ENCODE assay signal across 9 mouse cellular contexts in genomic region chr11:85577816-85578645, GRCm38 (mm10).
A peak's percentile ranks its signal among the peaks of the same experiment; 100 is the strongest.
DNase-seq lines count a peak whose midpoint lies in the region; ATAC-seq and TF ChIP-seq lines count a peak whose summit lies in the region.
"Had no signal": no experiment of that assay in that cellular context is flagged by ENCODE, and none has a peak within 500 bp of the region (broad histone marks: within the 10 kb centered on the region; RNA-seq: fewer than 3 reads in every experiment).

No protein-coding gene starts in this region.

- no peaks in the 10 kb centered on the region for H3K9me3 ChIP-seq in kidney, embryonic 16.5 days (ENCODE audit: low read length)
- H3K9me3 ChIP-seq in embryonic facial prominence, embryonic 10.5 days = no peaks in the 10 kb centered on the region
- H3K9me3 ChIP-seq in hindbrain, embryonic 12.5 days (replicated peaks) = no peaks in the 10 kb centered on the region
- no peaks in the 10 kb centered on the region for H3K9me3 ChIP-seq in midbrain, embryonic 13.5 days
- H3K9me3 ChIP-seq in forebrain, embryonic 16.5 days (ENCODE audit: control insufficient read depth, low read length) = no peaks in the 10 kb centered on the region

- peaks cover 12% of the 10 kb centered on the region for H3K4me1 ChIP-seq in kidney, embryonic 16.5 days (ENCODE audit: insufficient read depth, low read length)
- no peaks in the 10 kb centered on the region for H3K4me1 ChIP-seq in kidney, adult 2 months (ENCODE audit: control insufficient read depth, insufficient read depth, low read length)
- peaks cover 30% of the 10 kb centered on the region for H3K4me1 ChIP-seq in embryonic facial prominence, embryonic 10.5 days
- H3K4me1 ChIP-seq in hindbrain, embryonic 12.5 days = peaks cover 8% of the 10 kb centered on the region
- H3K4me1 ChIP-seq in midbrain, embryonic 13.5 days (replicated peaks) = peaks cover 11% of the 10 kb centered on the region
- no peaks in the 10 kb centered on the region for H3K4me1 ChIP-seq in forebrain, embryonic 16.5 days (replicated peaks; ENCODE audit: control insufficient read depth, insufficient read depth, low read length)

- no peak for TF ChIP-seq POLR2A in kidney, adult 2 months (IDR thresholded peaks at IDR 0.05; ENCODE audit: low read depth, low read length)

- no peak overlapping the region for H3K4me2 ChIP-seq in kidney, embryonic 16.5 days (replicated peaks; ENCODE audit: low read depth, low read length)
- H3K4me2 ChIP-seq in hindbrain, embryonic 12.5 days (replicated peaks) = no peak overlapping the region
- H3K4me2 ChIP-seq in midbrain, embryonic 13.5 days (replicated peaks) = no peak overlapping the region
- H3K4me2 ChIP-seq in forebrain, embryonic 16.5 days (ENCODE audit: low read length) = no peak overlapping the region

- H3K36me3 ChIP-seq in kidney, embryonic 16.5 days (ENCODE audit: insufficient read depth, low read length) = no peaks in the 10 kb centered on the region
- peaks cover 3% of the 10 kb centered on the region for H3K36me3 ChIP-seq in kidney, adult 2 months (ENCODE audit: control insufficient read depth, insufficient read depth, low read length)
- no peaks in the 10 kb centered on the region for H3K36me3 ChIP-seq in embryonic facial prominence, embryonic 10.5 days (replicated peaks)
- no peaks in the 10 kb centered on the region for H3K36me3 ChIP-seq in hindbrain, embryonic 12.5 days
- H3K36me3 ChIP-seq in midbrain, embryonic 13.5 days = no peaks in the 10 kb centered on the region
- no peaks in the 10 kb centered on the region for H3K36me3 ChIP-seq in forebrain, embryonic 16.5 days (ENCODE audit: control insufficient read depth, insufficient read depth)

- no peak for TF ChIP-seq CTCF in kidney, adult 2 months (conservative IDR thresholded peaks at IDR 0.05; ENCODE audit: insufficient read depth, insufficient read length, low read depth, low read length)

- H3K9ac ChIP-seq in kidney, embryonic 16.5 days (replicated peaks; ENCODE audit: low read length) = no peak overlapping the region
- H3K9ac ChIP-seq in hindbrain, embryonic 12.5 days = no peak overlapping the region
- H3K9ac ChIP-seq in midbrain, embryonic 13.5 days (replicated peaks) = 0 out of 2 replicates have a peak overlapping the region, but pooled peaks have one; percentile 12
- H3K9ac ChIP-seq in forebrain, embryonic 16.5 days (replicated peaks; ENCODE audit: low read depth, low read length) = no peak overlapping the region

- 70% methylated on average over 15 of the region's 15 CpGs for WGBS in kidney, embryonic 16.5 days
- WGBS in kidney, adult 2 months = 81% methylated on average over 15 of the region's 15 CpGs
- WGBS in embryonic facial prominence, embryonic 10.5 days = 54% methylated on average over 15 of the region's 15 CpGs
- 62% methylated on average over 15 of the region's 15 CpGs for WGBS in hindbrain, embryonic 12.5 days
- WGBS in midbrain, embryonic 13.5 days = 61% methylated on average over 15 of the region's 15 CpGs
- WGBS in forebrain, embryonic 16.5 days = 44% methylated on average over 15 of the region's 15 CpGs

- no peak for DNase-seq in kidney, adult 2 months
- DNase-seq in embryonic facial prominence, embryonic 10.5 days (ENCODE audit: low spot score) = no peak
- no peak for DNase-seq in spleen, adult 12 weeks (ENCODE audit: low spot score)

- H3K27me3 ChIP-seq in kidney, embryonic 16.5 days (ENCODE audit: insufficient read depth, low read length) = no peaks in the 10 kb centered on the region
- no peaks in the 10 kb centered on the region for H3K27me3 ChIP-seq in kidney, adult 2 months (replicated peaks; ENCODE audit: control insufficient read depth, insufficient read depth, low read length)
- H3K27me3 ChIP-seq in embryonic facial prominence, embryonic 10.5 days (replicated peaks; ENCODE audit: low read depth, poor library complexity, severe bottlenecking) = no peaks in the 10 kb centered on the region
- no peaks in the 10 kb centered on the region for H3K27me3 ChIP-seq in hindbrain, embryonic 12.5 days
- H3K27me3 ChIP-seq in midbrain, embryonic 13.5 days = no peaks in the 10 kb centered on the region
- no peaks in the 10 kb centered on the region for H3K27me3 ChIP-seq in forebrain, embryonic 16.5 days (replicated peaks; ENCODE audit: control insufficient read depth, insufficient read depth, low read length)

- no peak overlapping the region for H3K4me3 ChIP-seq in kidney, embryonic 16.5 days (ENCODE audit: low read length)
- H3K4me3 ChIP-seq in kidney, adult 2 months (ENCODE audit: insufficient read depth, low read depth, low read length) = no peak overlapping the region
- no peak overlapping the region for H3K4me3 ChIP-seq in embryonic facial prominence, embryonic 10.5 days
- H3K4me3 ChIP-seq in hindbrain, embryonic 12.5 days = no peak overlapping the region
- no peak overlapping the region for H3K4me3 ChIP-seq in midbrain, embryonic 13.5 days (replicated peaks)
- no peak overlapping the region for H3K4me3 ChIP-seq in forebrain, embryonic 16.5 days (replicated peaks; ENCODE audit: low read length)
- H3K4me3 ChIP-seq: erythroblast, embryonic 14.5 days had no signal

- ATAC-seq in kidney, embryonic 16.5 days (ENCODE audit: low FRiP score, low TSS enrichment) = no peak
- no peak for ATAC-seq in hindbrain, embryonic 12.5 days (ENCODE audit: low FRiP score)
- ATAC-seq in midbrain, embryonic 13.5 days = no peak
- no peak for ATAC-seq in inflammation-experienced regulatory T-cells, adult 6 months
- no peak for ATAC-seq in forebrain, embryonic 16.5 days

- peak overlapping the region; percentile 26; the same call in 1 of the 2 replicates for H3K27ac ChIP-seq in kidney, embryonic 16.5 days (ENCODE audit: low read length)
- no peak overlapping the region for H3K27ac ChIP-seq in kidney, adult 2 months (ENCODE audit: insufficient read depth, low read depth, low read length)
- H3K27ac ChIP-seq in embryonic facial prominence, embryonic 10.5 days (replicated peaks) = peak overlapping the region; percentile 54
- peak overlapping the region; percentile 44; the same call in 1 of the 2 replicates for H3K27ac ChIP-seq in hindbrain, embryonic 12.5 days
- peak overlapping the region; percentile 20; the same call in 1 of the 2 replicates for H3K27ac ChIP-seq in midbrain, embryonic 13.5 days
- H3K27ac ChIP-seq in forebrain, embryonic 16.5 days (ENCODE audit: low read length) = no peak overlapping the region

Comparison
In these comparisons a context has a peak if more than half of its experiments do, and no peak if none do; other contexts are left out.
1. H3K27ac ChIP-seq: peak in kidney, embryonic 16.5 days (single experiment), embryonic facial prominence, embryonic 10.5 days (single experiment), hindbrain, embryonic 12.5 days (single experiment) and midbrain, embryonic 13.5 days (single experiment); none in kidney, adult 2 months (single experiment) and forebrain, embryonic 16.5 days (single experiment).